Mouse (Mus musculus) MEL (cell line): ENCODE measurements at regions not wholly inside any gene's neighbourhood (a gene's known extent, or its start where the extent isn't known, plus 50 kb on each side); places are given as distances from the start of the nearest gene placed in this dataset.

Source experiments
- DNase-seq: peaks from one replicate; pipeline ENCODE4 v3.0.0; 2011; ENCODE audit warnings: low read depth, low spot score
- H3K27ac ChIP-seq: 2 replicates; pipeline ENCODE4 v1.5.1; 2012; ENCODE audit warnings: low read depth, mild to moderate bottlenecking, control low read depth, low read length, moderate library complexity; ENCODE audit not compliant: control insufficient read depth
- H3K27me3 ChIP-seq, 2 experiments: fragments of 150-350 bp in 1 of 2; sonication (generic) in 1 of 2; 2 replicates each; pipeline ENCODE4 v1.6.1; 2012; ENCODE audit warnings: low read length in 2 of 2, mild to moderate bottlenecking in 2 of 2, improper control_type of control experiment in 1 of 2, moderate library complexity in 1 of 2; ENCODE audit not compliant: insufficient read depth in 2 of 2, control insufficient read depth in 1 of 2
- H3K36me3 ChIP-seq, 2 experiments: 2 replicates each; pipeline ENCODE4 v1.6.1; 2012 to 2014; ENCODE audit warnings: low read length in 2 of 2, improper control_type of control experiment in 1 of 2, inconsistent platforms in 1 of 2, mild to moderate bottlenecking in 1 of 2; ENCODE audit not compliant: insufficient read depth in 2 of 2, control insufficient read depth in 1 of 2
- H3K4me1 ChIP-seq, 2 experiments: fragments of 150-350 bp in 1 of 2; sonication (generic) in 1 of 2; 2 replicates each; pipeline ENCODE4 v1.6.1; 2012; ENCODE audit warnings: low read length in 2 of 2, improper control_type of control experiment in 1 of 2, mild to moderate bottlenecking in 1 of 2; ENCODE audit not compliant: insufficient read depth in 2 of 2, control insufficient read depth in 1 of 2
- H3K4me3 ChIP-seq, 2 experiments: fragments of 150-350 bp in 1 of 2; sonication (generic) in 1 of 2; 2 replicates each; pipeline ENCODE4 v1.5.1; 2012; ENCODE audit warnings: low read depth in 2 of 2, low read length in 2 of 2, mild to moderate bottlenecking in 2 of 2, moderate library complexity in 2 of 2, control low read depth in 1 of 2, improper control_type of control experiment in 1 of 2; ENCODE audit not compliant: control insufficient read depth in 1 of 2, insufficient read depth in 1 of 2
- H3K79me2 ChIP-seq: 2 replicates; pipeline ENCODE4 v1.6.1; 2012; ENCODE audit warnings: mild to moderate bottlenecking, low read length, moderate library complexity; ENCODE audit not compliant: control insufficient read depth, poor library complexity, insufficient read depth
- H3K9ac ChIP-seq: 2 replicates; pipeline ENCODE4 v1.6.1; 2012; ENCODE audit warnings: low read depth, mild to moderate bottlenecking, control low read depth, low read length, moderate library complexity; ENCODE audit not compliant: control insufficient read depth, poor library complexity, severe bottlenecking
- H3K9me3 ChIP-seq: fragments of 150-350 bp; sonication (generic); replicated peaks from 2 replicates; pipeline ENCODE4 v1.6.1; 2012; ENCODE audit warnings: mild to moderate bottlenecking, low read length, improper control_type of control experiment, moderate library complexity; ENCODE audit not compliant: insufficient read depth
- CHD2 ChIP-seq: IDR thresholded peaks from 2 replicates; pipeline ENCODE4 v1.6.1; 2011; ENCODE audit warnings: low read length, improper control_type of control experiment
- E2F4 ChIP-seq: IDR thresholded peaks from 2 replicates; pipeline ENCODE4 v1.6.1; 2011; ENCODE audit warnings: low read depth, low read length, improper control_type of control experiment, borderline replicate concordance
- EP300 ChIP-seq, 2 experiments: IDR thresholded peaks; 2 replicates each; pipeline ENCODE4 v1.6.1; 2011; ENCODE audit warnings: improper control_type of control experiment in 2 of 2, low read length in 2 of 2, low read depth in 1 of 2, mild to moderate bottlenecking in 1 of 2
- GABPA ChIP-seq: IDR thresholded peaks from 2 replicates; pipeline ENCODE4 v1.6.1; 2012; ENCODE audit warnings: low read depth, mild to moderate bottlenecking, inconsistent platforms, low read length, improper control_type of control experiment, moderate library complexity
- GATA1 ChIP-seq: IDR thresholded peaks from 2 replicates; pipeline ENCODE4 v1.6.1; 2011; ENCODE audit warnings: low read depth, low read length, improper control_type of control experiment
- MAFK ChIP-seq: IDR thresholded peaks from 2 replicates; pipeline ENCODE4 v1.6.1; 2011; ENCODE audit warnings: low read depth, mild to moderate bottlenecking, low read length, improper control_type of control experiment, borderline replicate concordance
- MAZ ChIP-seq: IDR thresholded peaks from 2 replicates; pipeline ENCODE4 v1.6.1; 2012; ENCODE audit warnings: low read depth, mild to moderate bottlenecking, inconsistent platforms, low read length, improper control_type of control experiment
- MXI1 ChIP-seq: IDR thresholded peaks from 2 replicates; pipeline ENCODE4 v1.6.1; 2011; ENCODE audit warnings: mild to moderate bottlenecking, low read depth, low read length, improper control_type of control experiment
- NELFE ChIP-seq: IDR thresholded peaks from 2 replicates; pipeline ENCODE4 v1.6.1; 2011; ENCODE audit warnings: low read depth, low read length, improper control_type of control experiment
- POLR2AphosphoS2 ChIP-seq: IDR thresholded peaks from 2 replicates; pipeline ENCODE4 v1.6.1; 2011; ENCODE audit warnings: low read length, improper control_type of control experiment
- POLR2AphosphoS5 ChIP-seq: IDR thresholded peaks from 2 replicates; pipeline ENCODE4 v1.6.1; 2012; ENCODE audit warnings: low read depth, borderline replicate concordance, mild to moderate bottlenecking, inconsistent platforms, low read length, moderate library complexity, mixed read lengths
- SMC3 ChIP-seq: IDR thresholded peaks from 2 replicates; pipeline ENCODE4 v1.6.1; 2011; ENCODE audit warnings: low read depth, low read length, improper control_type of control experiment
- TAL1 ChIP-seq: IDR thresholded peaks from 2 replicates; pipeline ENCODE4 v1.6.1; 2012; ENCODE audit warnings: mild to moderate bottlenecking, inconsistent platforms, low read length, moderate library complexity, mixed read lengths
- TCF12 ChIP-seq: IDR thresholded peaks from 2 replicates; pipeline ENCODE4 v1.6.1; 2014; ENCODE audit warnings: low read depth, mild to moderate bottlenecking, inconsistent platforms, low read length, improper control_type of control experiment, moderate library complexity
- UBTF ChIP-seq: IDR thresholded peaks from 2 replicates; pipeline ENCODE4 v1.6.1; 2012; ENCODE audit warnings: low read depth, mild to moderate bottlenecking, inconsistent platforms, low read length, improper control_type of control experiment, moderate library complexity, borderline replicate concordance; ENCODE audit not compliant: insufficient read depth
- USF2 ChIP-seq, 2 experiments: IDR thresholded peaks; 2 replicates each; pipeline ENCODE4 v1.6.1; 2011 to 2012; ENCODE audit warnings: improper control_type of control experiment in 2 of 2, low read length in 2 of 2, borderline replicate concordance in 1 of 2, inconsistent platforms in 1 of 2, low read depth in 1 of 2, mild to moderate bottlenecking in 1 of 2; ENCODE audit not compliant: insufficient read depth in 1 of 2
- ZKSCAN1 ChIP-seq: IDR thresholded peaks from 2 replicates; pipeline ENCODE4 v1.6.1; 2012; ENCODE audit warnings: low read depth, mild to moderate bottlenecking, inconsistent platforms, low read length, improper control_type of control experiment, moderate library complexity
- ZMIZ1 ChIP-seq: IDR thresholded peaks from 2 replicates; pipeline ENCODE4 v1.6.1; 2012; ENCODE audit warnings: low read depth, mild to moderate bottlenecking, inconsistent platforms, low read length, improper control_type of control experiment, moderate library complexity
- ZNF384 ChIP-seq: IDR thresholded peaks from 2 replicates; pipeline ENCODE4 v1.6.1; 2012; ENCODE audit warnings: low read depth, mild to moderate bottlenecking, inconsistent platforms, low read length, improper control_type of control experiment

- TF ChIP-seq GATA1 (no peak), E2F4 (no peak), POLR2AphosphoS5 (no peak), ZKSCAN1 (no peak), CHD2 (no peak), TAL1 (no peak), MAFK (no peak)
These were observed 324.8 kb upstream of the Intu start for GRCm38 (mm10) chr3:40206326-40206725.

GRCm38 (mm10) chr3:40211793-40212192 is 319.3 kb upstream of the Intu start:
- TF ChIP-seq ZMIZ1 (no peak), UBTF (no peak), ZNF384 (no peak), SMC3 (no peak), TAL1 (no peak), POLR2AphosphoS5 (no peak), NELFE (no peak), EP300 (IDR thresholded peaks at IDR 0.05; ENCODE audit: low read depth in 1 of 2, low read length in 2 of 2) (no peak), POLR2AphosphoS2 (no peak), GABPA (no peak), MXI1 (no peak), TCF12 (no peak), GATA1 (no peak), CHD2 (no peak), ZKSCAN1 (no peak), MAFK (no peak), MAZ (no peak), USF2 (IDR thresholded peaks at IDR 0.05; ENCODE audit: borderline replicate concordance in 1 of 2, insufficient read depth in 1 of 2, low read depth in 1 of 2, low read length in 2 of 2) (no peak)
- no peaks in the 10 kb centered on the region for H3K9me3 ChIP-seq
- no peak overlapping the region for H3K9ac ChIP-seq
- H3K79me2 ChIP-seq = no peaks in the 10 kb centered on the region
- H3K36me3 ChIP-seq = no peaks in the 10 kb centered on the region
- DNase-seq = no peak
- no peaks in the 10 kb centered on the region for H3K4me1 ChIP-seq
- H3K4me3 ChIP-seq = no peak overlapping the region
- no peaks in the 10 kb centered on the region for H3K27me3 ChIP-seq
- H3K27ac ChIP-seq = no peak overlapping the region

More at GRCm38 (mm10) chr3:40206326-40206725, 324.8 kb upstream of the Intu start:
- no peaks in the 10 kb centered on the region for H3K9me3 ChIP-seq
- H3K4me3 ChIP-seq = no peak overlapping the region
- H3K36me3 ChIP-seq = no peaks in the 10 kb centered on the region
- H3K9ac ChIP-seq = no peak overlapping the region
- DNase-seq = no peak
- no peaks in the 10 kb centered on the region for H3K27me3 ChIP-seq
- H3K4me1 ChIP-seq = no peaks in the 10 kb centered on the region
- no peak overlapping the region for H3K27ac ChIP-seq
- no peaks in the 10 kb centered on the region for H3K79me2 ChIP-seq
